Mouse (Mus musculus) cerebellum, postnatal 10 days (tissue): ENCODE measurements at regions not wholly inside any gene's neighbourhood (a gene's known extent, or its start where the extent isn't known, plus 50 kb on each side); places are given as distances from the start of the nearest gene placed in this dataset.

Source experiments
- DNase-seq, 2 experiments: peaks; one replicate each; pipeline ENCODE4 v3.0.0; 2021; ENCODE audit warnings: mixed read lengths in 2 of 2

GRCm38 (mm10) chr6:98748618-98749017 is 406.1 kb upstream of the Gm765 start:
- DNase-seq: no peak

- peak; percentile 35 to 38 for DNase-seq
Observed at GRCm38 (mm10) chr6:98746976-98747375, 404.4 kb upstream of the Gm765 start.

GRCm38 (mm10) chr6:98740447-98740846 is 397.9 kb upstream of the Gm765 start:
- no peak for DNase-seq

- DNase-seq: no peak
Observed at GRCm38 (mm10) chr6:98731010-98731530, 388.5 kb upstream of the Gm765 start.

- DNase-seq: no peak
Observed at GRCm38 (mm10) chr6:98726605-98727144, 384.1 kb upstream of the Gm765 start.

GRCm38 (mm10) chr6:98704887-98705622 is 362.5 kb upstream of the Gm765 start:
- no peak for DNase-seq

GRCm38 (mm10) chr6:98697571-98697970 is 355.0 kb upstream of the Gm765 start:
- peak; percentile 25 to 60 for DNase-seq

GRCm38 (mm10) chr6:98693411-98693810 is 350.9 kb upstream of the Gm765 start:
- no peak for DNase-seq

- DNase-seq: no peak
Observed at GRCm38 (mm10) chr6:98690133-98690532, 347.6 kb upstream of the Gm765 start.

GRCm38 (mm10) chr6:98689395-98689794 is 346.8 kb upstream of the Gm765 start:
- no peak for DNase-seq

- DNase-seq: no peak
Observed at GRCm38 (mm10) chr6:98688624-98689023, 346.1 kb upstream of the Gm765 start.

GRCm38 (mm10) chr6:98666388-98666989 is 323.9 kb upstream of the Gm765 start:
- DNase-seq: no peak

GRCm38 (mm10) chr6:98651827-98652226 is 309.3 kb upstream of the Gm765 start:
- no peak for DNase-seq

- no peak for DNase-seq
Observed at GRCm38 (mm10) chr6:98651315-98651714, 308.8 kb upstream of the Gm765 start.

- DNase-seq: no peak
Observed at GRCm38 (mm10) chr6:98640316-98640715, 297.8 kb upstream of the Gm765 start.

- no peak for DNase-seq
Observed at GRCm38 (mm10) chr6:98635816-98636215, 293.3 kb upstream of the Gm765 start.

GRCm38 (mm10) chr6:98632278-98633063 is 289.9 kb upstream of the Gm765 start:
- DNase-seq: peak; percentile 12 to 24

- no peak for DNase-seq
Observed at GRCm38 (mm10) chr6:98631269-98631668, 288.7 kb upstream of the Gm765 start.

- no peak for DNase-seq
Observed at GRCm38 (mm10) chr6:98629646-98630045, 287.1 kb upstream of the Gm765 start.

GRCm38 (mm10) chr6:98626435-98626834 is 283.9 kb upstream of the Gm765 start:
- DNase-seq: peak in 1 of 2 experiments; percentile 4

- no peak for DNase-seq
Observed at GRCm38 (mm10) chr6:98620886-98621285, 278.3 kb upstream of the Gm765 start.

GRCm38 (mm10) chr6:98613030-98613429 is 270.5 kb upstream of the Gm765 start:
- DNase-seq: no peak

GRCm38 (mm10) chr6:98609133-98609532 is 266.6 kb upstream of the Gm765 start:
- DNase-seq: no peak
